Comparison of ENCODE assay signal across 23 mouse cellular contexts in genomic region chr14:54230638-54231150, GRCm38 (mm10). TPM values are rescaled to one million over a fixed set of nuclear protein-coding genes. Genes with fewer than 3 reads are reported as not detected.
DNase-seq lines count a peak whose midpoint lies in the region; TF ChIP-seq lines count a peak whose summit lies in the region.
"Had no signal": no experiment of that assay in that cellular context is flagged by ENCODE, and none has a peak within 500 bp of the region (broad histone marks: within the 10 kb centered on the region; RNA-seq: fewer than 3 reads in every experiment).

No protein-coding gene starts in this region.

- WGBS in spleen, adult 2 months: 36% methylated on average over 14 of the region's 14 CpGs
- 48% methylated on average over 14 of the region's 14 CpGs for WGBS in bone marrow, adult 2 months
- 70% methylated on average over 14 of the region's 14 CpGs for WGBS in lung, adult 2 months

- H3K27ac ChIP-seq in spleen, adult 2 months (ENCODE audit: insufficient read depth, low read length): peak overlapping the region; percentile 97
- peak overlapping the region; percentile 55 for H3K27ac ChIP-seq in bone marrow, adult 2 months (ENCODE audit: control insufficient read depth, insufficient read depth, low read depth, low read length, poor library complexity)
- H3K27ac ChIP-seq: embryonic facial prominence, embryonic 12.5 days; forebrain, embryonic 13.5 days; heart, embryonic 15.5 days; limb, embryonic 10.5 days; stomach, embryonic 15.5 days had no signal

- H3K36me3 ChIP-seq in spleen, adult 2 months (ENCODE audit: control insufficient read depth, insufficient read depth, low read length): no peaks in the 10 kb centered on the region; the same call in 1 of the 2 replicates
- H3K36me3 ChIP-seq in splenic B cell, adult 2 months (ENCODE audit: control insufficient read depth, insufficient read depth, low read length, poor library complexity, severe bottlenecking): peaks cover 4% of the 10 kb centered on the region; the same call in 1 of the 2 replicates

- TF ChIP-seq POLR2A in spleen, adult 2 months (IDR thresholded peaks at IDR 0.05; ENCODE audit: low read depth, low read length): no peak; the same call in 1 of the 2 replicates
- TF ChIP-seq POLR2A in bone marrow, adult 2 months (IDR thresholded peaks at IDR 0.05; ENCODE audit: borderline replicate concordance, control insufficient read depth, low read depth, low read length): no peak
- no peak for TF ChIP-seq POLR2A in lung, adult 2 months (IDR thresholded peaks at IDR 0.05; ENCODE audit: borderline replicate concordance, extremely low read depth, low read depth, low read length)

- TF ChIP-seq CTCF in spleen, adult 2 months (IDR thresholded peaks at IDR 0.05; ENCODE audit: extremely low read depth, insufficient read depth, insufficient read length, insufficient replicate concordance): no peak
- TF ChIP-seq CTCF in bone marrow, adult 2 months (IDR thresholded peaks at IDR 0.05; ENCODE audit: control insufficient read depth, insufficient read depth, low read length): no peak
- TF ChIP-seq CTCF in lung, adult 2 months (IDR thresholded peaks at IDR 0.05; ENCODE audit: insufficient read depth, low read length): no peak

- H3K27me3 ChIP-seq in spleen, adult 2 months (ENCODE audit: control insufficient read depth, insufficient read depth, low read length): no peaks in the 10 kb centered on the region
- no peaks in the 10 kb centered on the region for H3K27me3 ChIP-seq in splenic B cell, adult 2 months (ENCODE audit: control insufficient read depth, insufficient read depth, low read length, poor library complexity, severe bottlenecking)
- H3K27me3 ChIP-seq: embryonic facial prominence, embryonic 12.5 days; forebrain, embryonic 13.5 days; heart, embryonic 15.5 days; stomach, embryonic 15.5 days had no signal

- H3K4me1 ChIP-seq in spleen, adult 2 months (ENCODE audit: control insufficient read depth, insufficient read depth, insufficient read length): peaks cover 42% of the 10 kb centered on the region
- H3K4me1 ChIP-seq in bone marrow, adult 2 months (ENCODE audit: control insufficient read depth, insufficient read depth, low read length): peaks cover 2% of the 10 kb centered on the region; the same call in 1 of the 2 replicates
- peaks cover 22% of the 10 kb centered on the region for H3K4me1 ChIP-seq in lung, adult 2 months (ENCODE audit: control insufficient read depth, insufficient read depth, low read length)

- H3K4me3 ChIP-seq in spleen, adult 2 months (ENCODE audit: extremely low read depth, insufficient read depth, insufficient read length): peak overlapping the region; percentile 36; the same call in 1 of the 2 replicates
- H3K4me3 ChIP-seq in bone marrow, adult 2 months (replicated peaks; ENCODE audit: control insufficient read depth, low read depth, low read length): no peak overlapping the region
- H3K4me3 ChIP-seq in lung, adult 2 months (replicated peaks; ENCODE audit: extremely low read depth, low read depth, low read length): no peak overlapping the region
- H3K4me3 ChIP-seq: embryonic facial prominence, embryonic 12.5 days; erythroblast, embryonic 14.5 days; forebrain, embryonic 13.5 days; heart, embryonic 15.5 days; limb, embryonic 10.5 days; stomach, embryonic 15.5 days had no signal

- DNase-seq in spleen, adult 2 months (ENCODE audit: low read depth in 1 of 2, low spot score in 2 of 2): peak; percentile 49 to 64
- no peak for DNase-seq in spleen, postnatal 14 days (ENCODE audit: low spot score in 2 of 2)
- DNase-seq in CD4-positive helper T cell, adult 2 months (ENCODE audit: low read depth, low spot score): peak; percentile 4
- peak; percentile 75 for DNase-seq in splenic B cell, adult 2 months (ENCODE audit: low read depth, low spot score)
- no peak for DNase-seq in testis, postnatal 14 days (ENCODE audit: low spot score)
- DNase-seq in lung, adult 2 months: no peak
- DNase-seq: heart, adult 18-20 months; kidney, adult 2 months; kidney, postnatal 10 days; lung, embryonic 14.5 days; lung, postnatal 36 days; retina, postnatal 1 day had no signal

RNA-seq across cellular contexts. Expression of gene Dad1, which starts 23.2 kb away (rescaled TPM):
- 309 and 372 TPM in 2 replicates for polyA plus RNA-seq in spleen, adult 2 months (2012; rRNA removed)
- 45.6 and 54.9 TPM in 2 replicates for polyA plus RNA-seq in bone marrow, adult 2 months (2011; ENCODE audit: insufficient read depth, insufficient read length, low replicate concordance, missing spikeins)
- 516 and 573 TPM in 2 replicates for polyA plus RNA-seq in lung, adult 2 months (2012; rRNA removed)

RNA-seq across cellular contexts. Expression of gene Abhd4, which starts 23.3 kb away (rescaled TPM):
- polyA plus RNA-seq in spleen, adult 2 months (2012; rRNA removed): 17.9 and 23.4 TPM in 2 replicates
- polyA plus RNA-seq in bone marrow, adult 2 months (2011; ENCODE audit: insufficient read depth, insufficient read length, low replicate concordance, missing spikeins): 24.7 and 29.9 TPM in 2 replicates
- 53.5 and 70.4 TPM in 2 replicates for polyA plus RNA-seq in lung, adult 2 months (2012; rRNA removed)

RNA-seq across cellular contexts. Expression of gene Olfr49, which starts 54.0 kb away (rescaled TPM):
- not detected in 2 replicates for polyA plus RNA-seq in spleen, adult 2 months (2012; rRNA removed)
- polyA plus RNA-seq in bone marrow, adult 2 months (2011; ENCODE audit: insufficient read depth, insufficient read length, low replicate concordance, missing spikeins): not detected in 2 replicates
- not detected in 2 replicates for polyA plus RNA-seq in lung, adult 2 months (2012; rRNA removed)
- polyA plus RNA-seq: embryonic facial prominence, embryonic 12.5 days; erythroblast, embryonic 14.5 days; forebrain, embryonic 13.5 days; frontal cortex, adult 2 months; hindbrain, embryonic 16.5 days; kidney, adult 2 months; limb, embryonic 10.5 days; liver, embryonic 11.5 days; lung, embryonic 14.5 days; midbrain, postnatal 0 days; stomach, embryonic 15.5 days had no signal

Comparison
In these comparisons a context has a peak if more than half of its experiments do, and no peak if none do; other contexts are left out.
1. DNase-seq: peak in spleen, adult 2 months (2 of 2), CD4-positive helper T cell, adult 2 months (single experiment) and splenic B cell, adult 2 months (single experiment); none in spleen, postnatal 14 days (0 of 2), testis, postnatal 14 days (single experiment) and lung, adult 2 months (single experiment).